Mouse (Mus musculus) small intestine, adult 2 months (tissue): Measurements from ENCODE around the gene Ear6.

Experiments
- CTCF ChIP-seq: fragments of 200-500 bp; IDR thresholded peaks from 2 replicates; pipeline ENCODE4 v1.5.1; 2012; ENCODE audit warnings: low read depth, mild to moderate bottlenecking, control low read depth, inconsistent platforms, low read length, moderate library complexity, mixed read lengths; ENCODE audit not compliant: insufficient replicate concordance, insufficient read length; ENCODE audit errors: extremely low read depth
- POLR2A ChIP-seq: fragments of 200-500 bp; IDR thresholded peaks from 2 replicates; pipeline ENCODE4 v1.6.1; 2012; ENCODE audit warnings: low read depth, mild to moderate bottlenecking, control low read depth, inconsistent platforms, low read length, moderate library complexity

- TF ChIP-seq CTCF (no peak), POLR2A (no peak)
Measured at GRCm38 (mm10) chr14:51884031-51884544, 30.6 kb downstream of the Ear6 start.
